Mouse (Mus musculus): ENCODE measurements around the gene Gm21958. TPM values are rescaled to one million over a fixed set of nuclear protein-coding genes. Genes with fewer than 3 reads are reported as not detected.

Gm21958 gene
- total and polyA plus RNA-seq, 3 experiments: not detected

GRCm38 (mm10) chr3:54728100-54728499 is 13.9 kb upstream of the Gm21958 start:
- intact Hi-C loops (cut with DNase I): no loop called here
- Histone ChIP-seq H3K27me3 (ENCODE audit: control insufficient read depth, insufficient read depth, low read length) (no peaks in the 10 kb centered on the region), H3K79me2 (replicated peaks; ENCODE audit: control insufficient read depth, insufficient read depth, low read length) (no peaks in the 10 kb centered on the region), H3K4me3 (no peak overlapping the region), H3K27ac (no peak overlapping the region), H3K36me3 (ENCODE audit: control insufficient read depth, insufficient read depth, low read length) (peaks cover 10% of the 10 kb centered on the region), H3K4me1 (ENCODE audit: control insufficient read depth, insufficient read depth, low read length) (peaks cover 2% of the 10 kb centered on the region), H3K9ac (ENCODE audit: low read depth, low read length) (no peak overlapping the region)
- no peak for TF ChIP-seq POLR2A (IDR thresholded peaks at IDR 0.05; ENCODE audit: insufficient read depth, low read depth, low read length)
- no peak for TF ChIP-seq EP300 (IDR thresholded peaks at IDR 0.05; ENCODE audit: insufficient read depth, low read depth, low read length)
- no peak for TF ChIP-seq CTCF (IDR thresholded peaks at IDR 0.05)
- WGBS: 91% methylated on average over 6 of the region's 6 CpGs
- no peak for DNase-seq

- peaks cover 2% of the 10 kb centered on the region for H3K4me1 ChIP-seq (ENCODE audit: control insufficient read depth, insufficient read depth, low read length)
- no peaks in the 10 kb centered on the region for H3K79me2 ChIP-seq (replicated peaks; ENCODE audit: control insufficient read depth, insufficient read depth, low read length)
- TF ChIP-seq POLR2A (IDR thresholded peaks at IDR 0.05; ENCODE audit: insufficient read depth, low read depth, low read length) (no peak), CTCF (IDR thresholded peaks at IDR 0.05) (no peak), EP300 (IDR thresholded peaks at IDR 0.05; ENCODE audit: insufficient read depth, low read depth, low read length) (no peak)
- no peak overlapping the region for H3K9ac ChIP-seq (ENCODE audit: low read depth, low read length)
- no peak for DNase-seq
- intact Hi-C loops (cut with DNase I): no loop called here
- H3K27ac ChIP-seq: no peak overlapping the region
- no peak overlapping the region for H3K4me3 ChIP-seq
- WGBS: 94% methylated on average over 2 of the region's 2 CpGs
- peaks cover 12% of the 10 kb centered on the region for H3K36me3 ChIP-seq (ENCODE audit: control insufficient read depth, insufficient read depth, low read length)
- H3K27me3 ChIP-seq (ENCODE audit: control insufficient read depth, insufficient read depth, low read length): no peaks in the 10 kb centered on the region
Observed at GRCm38 (mm10) chr3:54727588-54727987, 13.4 kb upstream of the Gm21958 start.

GRCm38 (mm10) chr3:54725344-54725743 is 11.2 kb upstream of the Gm21958 start:
- TF ChIP-seq EP300 (IDR thresholded peaks at IDR 0.05; ENCODE audit: insufficient read depth, low read depth, low read length): no peak
- no peak for TF ChIP-seq POLR2A (IDR thresholded peaks at IDR 0.05; ENCODE audit: insufficient read depth, low read depth, low read length)
- no peak for TF ChIP-seq CTCF (IDR thresholded peaks at IDR 0.05)
- H3K4me1 ChIP-seq (ENCODE audit: control insufficient read depth, insufficient read depth, low read length): peaks cover 2% of the 10 kb centered on the region
- no peak overlapping the region for H3K4me3 ChIP-seq
- no peak overlapping the region for H3K27ac ChIP-seq
- WGBS: 78% methylated on average over 2 of the region's 2 CpGs
- H3K9ac ChIP-seq (ENCODE audit: low read depth, low read length): no peak overlapping the region
- intact Hi-C loops (cut with DNase I): no loop called here
- H3K36me3 ChIP-seq (ENCODE audit: control insufficient read depth, insufficient read depth, low read length): peaks cover 12% of the 10 kb centered on the region
- no peak for DNase-seq
- no peaks in the 10 kb centered on the region for H3K27me3 ChIP-seq (ENCODE audit: control insufficient read depth, insufficient read depth, low read length)
- H3K79me2 ChIP-seq (replicated peaks; ENCODE audit: control insufficient read depth, insufficient read depth, low read length): no peaks in the 10 kb centered on the region

GRCm38 (mm10) chr3:54723741-54724500 is 9.8 kb upstream of the Gm21958 start:
- no peaks in the 10 kb centered on the region for H3K27me3 ChIP-seq (ENCODE audit: control insufficient read depth, insufficient read depth, low read length)
- peaks cover 9% of the 10 kb centered on the region for H3K36me3 ChIP-seq (ENCODE audit: control insufficient read depth, insufficient read depth, low read length)
- no peak overlapping the region for H3K27ac ChIP-seq
- DNase-seq: no peak
- no peak overlapping the region for H3K9ac ChIP-seq (ENCODE audit: low read depth, low read length)
- H3K4me1 ChIP-seq (ENCODE audit: control insufficient read depth, insufficient read depth, low read length): peaks cover 2% of the 10 kb centered on the region
- WGBS: 76% methylated on average over 10 of the region's 10 CpGs
- no peaks in the 10 kb centered on the region for H3K79me2 ChIP-seq (replicated peaks; ENCODE audit: control insufficient read depth, insufficient read depth, low read length)
- no peak overlapping the region for H3K4me3 ChIP-seq
- TF ChIP-seq EP300 (IDR thresholded peaks at IDR 0.05; ENCODE audit: insufficient read depth, low read depth, low read length): no peak
- TF ChIP-seq POLR2A (IDR thresholded peaks at IDR 0.05; ENCODE audit: insufficient read depth, low read depth, low read length): no peak
- TF ChIP-seq CTCF (IDR thresholded peaks at IDR 0.05): no peak
- intact Hi-C loops (cut with DNase I): no loop called here

- Histone ChIP-seq H3K4me1 (ENCODE audit: control insufficient read depth, insufficient read depth, low read length) (peaks cover 2% of the 10 kb centered on the region), H3K4me3 (no peak overlapping the region), H3K27me3 (ENCODE audit: control insufficient read depth, insufficient read depth, low read length) (no peaks in the 10 kb centered on the region), H3K79me2 (replicated peaks; ENCODE audit: control insufficient read depth, insufficient read depth, low read length) (no peaks in the 10 kb centered on the region), H3K9ac (ENCODE audit: low read depth, low read length) (no peak overlapping the region), H3K36me3 (ENCODE audit: control insufficient read depth, insufficient read depth, low read length) (peaks cover 9% of the 10 kb centered on the region), H3K27ac (no peak overlapping the region)
- DNase-seq: no peak
- no peak for TF ChIP-seq CTCF (IDR thresholded peaks at IDR 0.05)
- TF ChIP-seq POLR2A (IDR thresholded peaks at IDR 0.05; ENCODE audit: insufficient read depth, low read depth, low read length): no peak
- TF ChIP-seq EP300 (IDR thresholded peaks at IDR 0.05; ENCODE audit: insufficient read depth, low read depth, low read length): no peak
- intact Hi-C loops (cut with DNase I): no loop called here
- WGBS: 58% methylated on average over 3 of the region's 3 CpGs
Observed at GRCm38 (mm10) chr3:54718947-54719346, 4.8 kb upstream of the Gm21958 start.

- Histone ChIP-seq H3K9ac (ENCODE audit: low read depth, low read length) (no peak overlapping the region), H3K4me3 (no peak overlapping the region), H3K27ac (no peak overlapping the region), H3K79me2 (replicated peaks; ENCODE audit: control insufficient read depth, insufficient read depth, low read length) (no peaks in the 10 kb centered on the region), H3K4me1 (ENCODE audit: control insufficient read depth, insufficient read depth, low read length) (no peaks in the 10 kb centered on the region), H3K27me3 (ENCODE audit: control insufficient read depth, insufficient read depth, low read length) (no peaks in the 10 kb centered on the region), H3K36me3 (ENCODE audit: control insufficient read depth, insufficient read depth, low read length) (no peaks in the 10 kb centered on the region; the same call in 1 of the 2 replicates)
- intact Hi-C loops (cut with DNase I): no loop called here
- WGBS: 64% methylated on average over 6 of the region's 6 CpGs
- no peak for DNase-seq
- TF ChIP-seq EP300 (IDR thresholded peaks at IDR 0.05; ENCODE audit: insufficient read depth, low read depth, low read length) (no peak), CTCF (IDR thresholded peaks at IDR 0.05) (no peak), POLR2A (IDR thresholded peaks at IDR 0.05; ENCODE audit: insufficient read depth, low read depth, low read length) (no peak)
Observed at GRCm38 (mm10) chr3:54717348-54717747, 3.2 kb upstream of the Gm21958 start.
